Mouse (Mus musculus) embryonic fibroblast, embryonic 13.5 days (primary cell): ENCODE measurements around the gene Plekhg5. TPM values are rescaled to one million over a fixed set of nuclear protein-coding genes. Genes with fewer than 3 reads are reported as not detected.

ENCODE experiments used
- H3K27ac ChIP-seq: 2 replicates; pipeline ENCODE4 v1.5.1; 2012; ENCODE audit warnings: low read length, control low read depth, inconsistent platforms; ENCODE audit not compliant: insufficient read depth
- H3K4me1 ChIP-seq: 2 replicates; pipeline ENCODE4 v1.6.1; 2011; ENCODE audit warnings: low read length; ENCODE audit not compliant: control insufficient read depth, insufficient read depth
- H3K4me3 ChIP-seq: 2 replicates; pipeline ENCODE4 v1.5.1; 2011; ENCODE audit warnings: mild to moderate bottlenecking, control low read depth, low read length; ENCODE audit not compliant: insufficient read depth
- CTCF ChIP-seq: IDR thresholded peaks from 2 replicates; pipeline ENCODE4 v1.5.1; 2011; ENCODE audit warnings: mild to moderate bottlenecking, control low read depth, low read length, moderate library complexity, borderline replicate concordance; ENCODE audit not compliant: insufficient read depth
- POLR2A ChIP-seq: IDR thresholded peaks from 2 replicates; pipeline ENCODE4 v1.6.1; 2011; ENCODE audit warnings: low read depth, mild to moderate bottlenecking, control low read depth, low read length, moderate library complexity
- polyA plus RNA-seq: library from polyadenylated mRNA; stranded (reverse); fragments of >200 nt; gene quantifications from 2 replicates; pipeline ENCODE4 v1.2.4, GENCODE M21; 2011; ENCODE audit warnings: low read depth; ENCODE audit not compliant: missing spikeins, insufficient read length

Gene Plekhg5
- polyA plus RNA-seq, 1 experiment = 8.8 TPM

DNA sequence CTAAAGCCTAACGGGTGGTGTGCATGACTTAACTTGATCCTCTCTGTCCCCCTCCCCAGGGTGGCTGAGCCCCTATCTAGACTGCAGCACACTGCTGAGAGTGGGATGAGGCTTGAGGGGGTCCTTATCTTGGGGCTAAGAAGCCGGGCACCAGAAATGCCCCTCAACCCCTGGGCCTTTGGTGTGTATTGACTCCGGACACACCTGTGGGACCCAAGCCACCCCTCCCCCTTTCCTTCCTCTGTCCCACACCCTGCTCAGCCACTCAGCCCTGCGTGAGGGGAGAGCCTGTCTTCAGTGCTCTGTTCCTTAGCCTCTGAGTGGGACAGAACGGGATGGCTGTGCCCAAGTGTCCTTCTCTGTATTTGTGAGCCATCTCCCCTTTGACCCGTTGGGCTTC is 24.6 kb downstream of the Plekhg5 start:
- TF ChIP-seq POLR2A (no peak), CTCF (no peak)
- H3K4me1 ChIP-seq = peaks cover 3% of the 10 kb centered on the region; the same call in 1 of the 2 replicates
- no peak overlapping the region for H3K27ac ChIP-seq
- no peak overlapping the region for H3K4me3 ChIP-seq

GRCm38 (mm10) chr4:152097911-152098799 is 25.9 kb downstream of the Plekhg5 start:
- TF ChIP-seq POLR2A = no peak
- TF ChIP-seq CTCF = no peak
- no peak overlapping the region for H3K27ac ChIP-seq
- peaks cover 3% of the 10 kb centered on the region; the same call in 1 of the 2 replicates for H3K4me1 ChIP-seq
- no peak overlapping the region for H3K4me3 ChIP-seq

GRCm38 (mm10) chr4:152100541-152100940 is 28.2 kb downstream of the Plekhg5 start:
- H3K27ac ChIP-seq = peak overlapping the region; percentile 24; the same call in 1 of the 2 replicates
- TF ChIP-seq CTCF (no peak), POLR2A (no peak)
- no peak overlapping the region for H3K4me3 ChIP-seq
- peaks cover 3% of the 10 kb centered on the region; the same call in 1 of the 2 replicates for H3K4me1 ChIP-seq

- no peak overlapping the region for H3K4me3 ChIP-seq
- peak overlapping the region; percentile 24; the same call in 1 of the 2 replicates for H3K27ac ChIP-seq
- TF ChIP-seq CTCF (no peak), POLR2A (no peak)
- peaks cover 3% of the 10 kb centered on the region; the same call in 1 of the 2 replicates for H3K4me1 ChIP-seq
These were observed 28.9 kb downstream of the Plekhg5 start for GRCm38 (mm10) chr4:152101081-152101653.

GRCm38 (mm10) chr4:152101921-152102320 is 29.6 kb downstream of the Plekhg5 start:
- TF ChIP-seq POLR2A (no peak), CTCF (no peak)
- H3K27ac ChIP-seq = no peak overlapping the region
- H3K4me1 ChIP-seq = peaks cover 3% of the 10 kb centered on the region; the same call in 1 of the 2 replicates
- no peak overlapping the region for H3K4me3 ChIP-seq

DNA sequence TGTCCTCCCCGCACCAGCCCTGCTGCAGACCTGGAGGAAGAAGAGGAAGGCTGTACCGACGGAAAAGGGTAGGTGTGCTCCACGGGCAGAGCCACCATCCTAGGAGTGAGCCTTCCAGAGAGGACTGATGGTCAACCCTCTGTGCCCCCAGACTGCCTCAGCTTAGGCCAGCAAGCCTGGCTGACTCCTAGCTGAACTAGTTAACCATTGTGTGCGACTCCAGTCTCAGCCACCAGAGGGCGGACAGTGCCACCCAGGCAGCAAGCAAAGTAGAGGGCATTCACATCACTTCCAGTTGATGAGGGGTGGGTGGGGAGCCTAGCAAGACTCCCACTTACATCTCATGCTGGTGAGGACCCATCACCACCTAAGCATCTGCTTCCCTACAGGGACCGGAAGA is 30.7 kb downstream of the Plekhg5 start:
- Histone ChIP-seq H3K27ac (no peak overlapping the region), H3K4me1 (peaks cover 3% of the 10 kb centered on the region; the same call in 1 of the 2 replicates), H3K4me3 (no peak overlapping the region)
- TF ChIP-seq CTCF (peak; percentile 94), POLR2A (no peak)

DNA sequence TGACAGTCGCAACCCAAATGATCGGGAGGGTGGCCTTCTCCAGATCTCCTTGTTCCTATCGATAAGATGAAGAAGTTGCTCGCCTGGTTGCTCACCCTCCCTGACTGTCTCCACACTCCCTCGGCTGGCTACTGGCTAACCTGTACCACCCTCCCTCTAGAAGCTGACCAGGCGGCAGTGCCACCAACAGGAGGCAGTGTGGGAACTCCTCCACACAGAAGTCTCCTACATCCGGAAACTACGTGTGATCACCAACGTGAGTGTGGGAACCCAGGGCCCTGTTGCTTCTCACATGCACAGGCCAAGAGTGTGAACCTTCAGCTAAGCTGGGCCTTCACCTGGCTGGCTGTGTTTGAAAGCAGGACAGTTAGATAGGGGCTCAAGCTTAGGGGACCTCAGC is 34.4 kb downstream of the Plekhg5 start:
- Histone ChIP-seq H3K4me1 (peaks cover 3% of the 10 kb centered on the region; the same call in 1 of the 2 replicates), H3K27ac (no peak overlapping the region), H3K4me3 (no peak overlapping the region)
- no peak for TF ChIP-seq POLR2A
- no peak for TF ChIP-seq CTCF

DNA sequence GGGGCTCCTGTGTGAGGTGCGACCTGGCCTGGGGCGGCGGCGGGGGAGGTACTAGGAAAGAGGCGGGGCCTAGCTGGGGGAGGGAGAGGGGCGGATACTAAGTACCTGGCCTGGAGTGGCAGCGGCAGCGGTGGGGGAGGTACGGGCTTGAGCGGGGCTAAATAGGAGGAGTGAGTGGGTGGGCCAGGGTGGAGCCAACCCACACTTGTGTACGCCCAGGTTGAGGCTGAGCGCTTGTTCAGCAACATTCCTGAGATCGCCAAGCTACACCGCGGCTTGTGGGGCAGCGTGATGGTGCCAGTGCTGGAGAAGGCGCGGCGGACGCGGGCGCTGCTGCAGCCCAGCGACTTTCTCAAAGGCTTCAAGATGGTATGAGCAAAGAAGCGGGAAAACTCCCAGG is 35.2 kb downstream of the Plekhg5 start:
- Histone ChIP-seq H3K27ac (no peak overlapping the region), H3K4me1 (peaks cover 3% of the 10 kb centered on the region; the same call in 1 of the 2 replicates), H3K4me3 (peak overlapping the region; percentile 26)
- TF ChIP-seq CTCF (no peak), POLR2A (no peak)

DNA sequence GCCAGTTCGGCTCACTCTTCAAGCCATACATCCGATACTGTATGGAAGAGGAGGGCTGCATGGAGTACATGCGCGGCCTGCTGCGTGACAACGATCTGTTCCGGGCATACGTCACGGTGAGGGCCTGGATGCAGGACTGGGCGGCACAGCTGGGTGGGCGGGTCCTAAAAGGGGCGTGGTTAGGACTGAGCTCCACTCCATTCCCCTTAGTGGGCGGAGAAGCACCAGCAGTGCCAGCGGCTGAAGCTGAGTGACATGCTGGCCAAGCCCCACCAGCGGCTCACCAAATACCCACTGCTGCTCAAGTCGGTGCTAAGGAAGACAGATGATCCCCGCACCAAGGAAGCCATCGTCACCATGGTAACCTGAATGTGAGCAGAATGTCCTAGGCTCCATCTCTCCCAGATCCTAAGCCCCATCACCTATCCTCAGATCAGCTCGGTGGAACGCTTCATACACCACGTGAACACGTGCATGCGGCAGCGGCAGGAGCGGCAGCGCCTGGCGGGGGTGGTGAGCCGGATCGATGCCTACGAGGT is 35.7 kb downstream of the Plekhg5 start:
- Histone ChIP-seq H3K4me3 (peak overlapping the region; percentile 26), H3K4me1 (peaks cover 3% of the 10 kb centered on the region; the same call in 1 of the 2 replicates), H3K27ac (no peak overlapping the region)
- TF ChIP-seq CTCF (no peak), POLR2A (no peak; the same call in 1 of the 2 replicates)

GRCm38 (mm10) chr4:152108673-152109072 is 36.4 kb downstream of the Plekhg5 start:
- Histone ChIP-seq H3K27ac (no peak overlapping the region), H3K4me1 (peaks cover 3% of the 10 kb centered on the region; the same call in 1 of the 2 replicates), H3K4me3 (no peak overlapping the region)
- TF ChIP-seq POLR2A (no peak), CTCF (no peak)

GRCm38 (mm10) chr4:152109509-152109908 is 37.2 kb downstream of the Plekhg5 start:
- TF ChIP-seq CTCF (no peak), POLR2A (no peak)
- Histone ChIP-seq H3K4me1 (peaks cover 3% of the 10 kb centered on the region; the same call in 1 of the 2 replicates), H3K4me3 (no peak overlapping the region), H3K27ac (no peak overlapping the region)
